Mouse (Mus musculus) erythroblast, embryonic 14.5 days (primary cell): ENCODE measurements around the gene Gpr158.

Source experiments
- GATA1 ChIP-seq: IDR thresholded peaks from 2 replicates; pipeline ENCODE4 v1.6.1; 2012; ENCODE audit warnings: low read length, inconsistent platforms, mixed read lengths
- TAL1 ChIP-seq: IDR thresholded peaks from 3 replicates; pipeline ENCODE4 v1.6.1; 2012; ENCODE audit warnings: low read length, inconsistent platforms, mixed read lengths

- TF ChIP-seq GATA1, result no peak
- TF ChIP-seq TAL1, result no peak
Measured at GRCm38 (mm10) chr2:21864061-21864460, 496.7 kb downstream of the Gpr158 start.
